Mouse (Mus musculus) testis, adult 2 months (tissue): ENCODE data around the gene Angptl2.

ENCODE experiments used
- CTCF ChIP-seq: fragments of 200-500 bp; IDR thresholded peaks from 2 replicates; pipeline ENCODE4 v1.5.1; 2012; ENCODE audit warnings: low read depth, mild to moderate bottlenecking, inconsistent platforms, low read length, moderate library complexity; ENCODE audit not compliant: control insufficient read depth, insufficient read depth, insufficient replicate concordance
- POLR2A ChIP-seq: fragments of 200-500 bp; IDR thresholded peaks from 2 replicates; pipeline ENCODE4 v1.6.1; 2012; ENCODE audit warnings: low read depth, mild to moderate bottlenecking, inconsistent platforms, low read length, moderate library complexity; ENCODE audit not compliant: control insufficient read depth

- TF ChIP-seq CTCF (no peak), POLR2A (no peak)
Observed at GRCm38 (mm10) chr2:33234848-33235247, 19.0 kb downstream of the Angptl2 start.
